Mouse (Mus musculus) splenic B cell, adult 2 months (primary cell): ENCODE data around the gene Vsig1.

Source experiments
- DNase-seq: peaks from one replicate; pipeline ENCODE4 v3.0.0-alpha.2; 2011; ENCODE audit warnings: low read depth, low spot score
- H3K27me3 ChIP-seq: 2 replicates; pipeline ENCODE4 v1.6.1; 2012; ENCODE audit warnings: mild to moderate bottlenecking, low read length, moderate library complexity, mixed read lengths; ENCODE audit not compliant: control insufficient read depth, poor library complexity, insufficient read depth, severe bottlenecking
- H3K36me3 ChIP-seq: 2 replicates; pipeline ENCODE4 v1.6.1; 2012; ENCODE audit warnings: mild to moderate bottlenecking, low read length, moderate library complexity, mixed read lengths; ENCODE audit not compliant: control insufficient read depth, poor library complexity, insufficient read depth, severe bottlenecking

Vsig1 gene

DNA sequence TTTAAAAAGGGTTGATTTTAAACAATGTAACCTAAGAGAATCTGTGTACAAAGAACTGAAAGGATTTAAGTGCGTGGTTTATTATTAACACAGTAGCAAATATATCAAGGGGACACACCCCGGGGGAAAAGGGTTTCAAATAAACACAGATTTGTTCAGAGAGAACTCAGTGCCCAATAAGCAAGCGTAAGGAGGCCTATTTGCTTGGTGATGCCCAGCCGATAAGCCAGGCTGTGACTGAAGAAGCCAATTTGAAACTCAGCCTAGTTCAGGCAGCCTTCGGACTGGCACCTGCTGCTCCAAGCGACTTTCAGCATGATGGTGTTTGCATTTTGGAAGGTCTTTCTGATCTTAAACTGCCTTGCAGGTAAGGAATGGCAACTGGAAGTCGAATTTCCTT lies at the start of gene Vsig1:
Gene Vsig1, plus strand, starts transcription at position 249 of the 400 bp plus-strand sequence.
- DNase-seq: no peak
- H3K36me3 ChIP-seq: no peaks in the 10 kb centered on the region

GRCm38 (mm10) chrX:140862760-140863159 lies 44.6 kb upstream of the Vsig1 start:
- H3K27me3 ChIP-seq: no peaks in the 10 kb centered on the region

More for the DNA sequence above, at the start of gene Vsig1:
- H3K27me3 ChIP-seq: no peaks in the 10 kb centered on the region

DNA sequence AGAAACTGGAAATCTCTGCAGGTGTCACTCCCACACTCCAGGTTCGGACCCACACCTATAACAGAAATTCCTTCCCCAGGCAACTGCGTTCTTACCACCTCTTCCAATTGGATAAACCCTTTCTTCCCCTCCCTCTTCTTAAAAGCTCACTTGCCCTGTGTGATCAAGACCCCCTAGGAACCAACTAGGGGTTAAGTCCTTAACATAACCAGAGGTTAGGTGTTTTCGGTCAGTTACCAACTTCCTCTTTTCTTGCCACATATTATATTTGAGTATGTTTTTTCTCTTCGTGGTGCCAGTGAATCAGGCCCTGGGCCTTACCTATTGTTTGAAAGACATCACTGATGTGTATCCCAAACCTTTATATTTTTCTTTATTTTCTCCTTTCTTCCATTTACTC lies 44.0 kb upstream of the Vsig1 start:
- DNase-seq: no peak
- H3K27me3 ChIP-seq: no peaks in the 10 kb centered on the region
- H3K36me3 ChIP-seq: no peaks in the 10 kb centered on the region

More at GRCm38 (mm10) chrX:140862760-140863159, 44.6 kb upstream of the Vsig1 start:
- DNase-seq: no peak
- H3K36me3 ChIP-seq: no peaks in the 10 kb centered on the region

DNA sequence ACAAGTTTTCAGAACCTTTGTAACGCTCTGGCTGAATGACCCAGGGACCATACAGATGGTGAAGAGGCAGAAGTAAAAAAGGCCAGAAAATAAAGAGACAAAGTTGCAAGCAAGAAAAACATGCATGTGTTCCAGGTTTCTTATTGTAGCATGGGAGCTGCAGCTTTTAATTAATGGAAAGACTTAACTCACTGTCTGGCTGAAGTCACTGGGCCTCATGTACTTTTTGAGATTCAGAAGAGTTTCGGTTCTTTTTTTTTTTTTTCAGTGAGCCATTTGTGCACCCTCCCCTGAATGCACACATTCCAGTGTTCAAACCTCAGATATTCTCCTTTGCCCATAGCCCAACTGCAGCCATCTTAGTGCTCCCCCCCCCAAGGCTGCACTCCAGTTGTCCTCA lies 20.2 kb upstream of the Vsig1 start:
- H3K27me3 ChIP-seq: no peaks in the 10 kb centered on the region
- DNase-seq: no peak
- H3K36me3 ChIP-seq: no peaks in the 10 kb centered on the region

GRCm38 (mm10) chrX:140891796-140892195 lies 15.6 kb upstream of the Vsig1 start:
- Histone ChIP-seq H3K27me3 (no peaks in the 10 kb centered on the region), H3K36me3 (no peaks in the 10 kb centered on the region)
- no peak for DNase-seq

DNA sequence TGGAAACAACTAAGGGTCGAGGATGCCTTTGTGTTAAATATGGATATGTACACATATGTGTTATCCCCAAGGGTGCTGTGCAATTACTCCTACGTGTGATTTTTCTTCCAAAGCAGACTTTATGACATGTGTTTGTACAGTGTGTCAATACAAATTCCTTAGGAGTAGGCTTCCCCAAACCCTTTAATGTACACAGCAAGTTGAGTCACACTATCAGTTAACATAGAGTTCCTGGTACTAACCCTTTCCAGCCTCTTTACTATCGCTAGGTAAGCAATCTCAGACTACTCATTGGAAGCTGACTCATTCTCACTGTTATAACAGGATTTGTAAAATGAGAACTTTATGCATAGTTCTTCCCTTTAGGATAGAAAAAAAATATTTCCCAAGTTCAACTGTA lies 3.9 kb upstream of the Vsig1 start:
- Histone ChIP-seq H3K27me3 (no peaks in the 10 kb centered on the region), H3K36me3 (no peaks in the 10 kb centered on the region)
- no peak for DNase-seq

DNA sequence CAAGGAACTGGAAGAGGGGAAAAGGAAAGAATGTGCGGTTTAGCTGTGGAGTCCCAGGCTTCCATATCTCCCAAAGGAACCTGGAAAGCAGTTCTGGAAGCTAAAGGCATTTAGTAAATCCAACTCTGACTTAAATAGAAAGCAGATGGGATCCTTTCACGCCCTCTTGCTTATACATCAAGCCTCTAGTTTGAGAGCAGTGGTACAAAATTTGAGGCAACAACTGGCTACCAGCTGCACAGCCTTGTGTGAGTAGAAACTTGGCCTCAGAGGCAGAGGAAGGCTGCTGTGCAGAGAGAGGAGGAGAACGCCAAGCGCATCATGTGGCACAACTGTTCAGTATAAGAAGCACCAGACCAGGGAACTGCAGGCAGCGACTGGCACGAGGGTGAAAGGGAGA lies 13.9 kb downstream of the Vsig1 start:
- Histone ChIP-seq H3K36me3 (no peaks in the 10 kb centered on the region), H3K27me3 (no peaks in the 10 kb centered on the region)
- no peak for DNase-seq

DNA sequence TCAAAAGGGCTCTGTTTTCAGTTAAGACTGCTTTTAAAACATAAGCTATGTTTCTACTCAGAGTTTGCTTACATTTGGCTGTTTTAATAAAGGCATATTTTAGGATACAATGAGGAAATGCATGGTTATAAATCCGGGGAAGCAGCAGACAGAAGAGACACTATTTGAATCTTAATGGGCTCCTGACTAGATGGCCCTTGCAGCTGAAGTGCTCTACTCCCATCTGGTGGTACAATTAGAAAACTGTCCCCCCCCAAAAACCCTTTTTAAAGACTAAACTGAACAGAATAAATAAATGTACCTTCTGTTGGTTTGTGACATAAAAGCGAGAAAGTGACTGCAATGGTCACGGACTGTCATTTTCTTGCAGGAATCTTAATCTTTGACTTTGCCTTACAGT lies 24.7 kb downstream of the Vsig1 start:
- no peak for DNase-seq
- Histone ChIP-seq H3K36me3 (no peaks in the 10 kb centered on the region), H3K27me3 (no peaks in the 10 kb centered on the region)

GRCm38 (mm10) chrX:140933263-140933662 lies 25.9 kb downstream of the Vsig1 start:
- Histone ChIP-seq H3K27me3 (no peaks in the 10 kb centered on the region), H3K36me3 (no peaks in the 10 kb centered on the region)
- no peak for DNase-seq

DNA sequence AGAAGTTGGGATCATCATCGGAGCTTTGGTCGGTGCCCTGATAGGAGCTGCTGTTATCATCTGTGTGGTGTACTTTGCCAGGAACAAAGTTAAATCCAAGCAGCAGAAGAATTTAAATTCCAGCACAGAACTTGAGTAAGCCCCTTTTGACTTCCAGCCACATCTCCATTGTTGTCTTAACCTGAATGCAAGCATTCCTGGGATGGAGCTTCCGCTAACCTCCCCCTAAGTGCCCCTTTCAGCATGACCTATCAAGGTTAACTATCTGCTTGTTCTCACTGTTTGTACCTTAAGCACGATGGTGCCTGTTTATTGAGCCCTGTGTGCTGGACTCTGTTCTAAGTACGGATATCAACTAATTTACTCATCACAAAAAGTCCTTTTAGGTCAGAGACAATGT lies 28.9 kb downstream of the Vsig1 start:
- no peaks in the 10 kb centered on the region for H3K27me3 ChIP-seq
- no peak for DNase-seq
- H3K36me3 ChIP-seq: no peaks in the 10 kb centered on the region

DNA sequence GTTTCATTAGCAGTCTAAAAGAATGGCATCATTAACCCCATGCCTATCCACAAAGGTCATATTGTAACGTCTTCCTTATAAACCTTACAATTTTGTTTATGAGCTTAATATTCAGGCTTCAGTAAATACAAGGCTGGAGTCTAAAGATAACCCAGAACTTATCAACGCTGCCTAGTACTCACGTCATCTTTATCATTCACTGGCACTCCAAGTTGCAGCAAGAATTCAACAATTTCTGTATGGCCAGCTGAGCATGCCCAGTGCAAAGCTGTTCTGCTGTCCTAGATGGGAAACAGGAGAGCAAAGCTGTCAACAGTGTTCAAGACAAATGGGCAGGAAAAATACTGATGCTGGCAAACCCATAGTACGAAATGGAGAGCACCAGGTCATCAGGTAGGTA lies 46.2 kb downstream of the Vsig1 start:
- Histone ChIP-seq H3K36me3 (no peaks in the 10 kb centered on the region), H3K27me3 (no peaks in the 10 kb centered on the region)
- DNase-seq: no peak

DNA sequence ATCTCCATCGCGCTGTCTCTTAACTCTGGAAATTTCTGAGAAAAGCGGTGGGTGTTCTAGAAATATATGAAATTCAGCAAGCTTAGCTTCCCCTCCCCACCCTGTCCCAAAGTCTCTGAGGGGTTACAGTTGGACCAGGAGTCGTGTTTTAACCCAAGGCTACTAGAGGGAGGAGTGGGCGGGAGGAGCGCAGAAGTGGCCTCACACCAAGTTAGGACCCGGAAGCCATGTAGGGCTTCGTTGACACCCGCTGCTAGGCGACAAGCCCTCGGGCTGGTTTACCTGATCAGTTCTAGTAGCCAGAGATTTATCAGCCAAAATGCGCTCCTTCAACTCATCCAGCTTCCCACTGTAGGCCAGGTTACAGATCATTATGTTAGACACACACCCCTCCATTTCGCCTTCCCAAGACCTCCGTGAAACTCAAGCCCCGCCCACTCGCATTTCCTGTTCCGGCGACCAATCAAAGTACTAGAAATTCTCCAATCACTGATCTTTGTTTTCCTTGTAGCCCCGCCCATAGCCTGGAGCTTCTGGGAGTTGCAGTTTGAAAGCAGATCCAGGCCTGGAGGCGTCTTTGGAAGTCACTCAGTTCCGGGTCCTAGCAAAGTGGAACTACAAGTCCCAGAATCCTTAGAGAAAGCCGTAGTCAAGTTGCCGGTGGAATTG lies 49.0 kb downstream of the Vsig1 start, which contains the start of the genes Psmd10 and Atg4a:
Gene Psmd10, minus strand, starts transcription at position 457 of the 669 bp plus-strand sequence.
Gene Atg4a, plus strand, starts transcription at position 636 of the 669 bp plus-strand sequence.
- no peaks in the 10 kb centered on the region for H3K27me3 ChIP-seq
- DNase-seq: peak; percentile 94

DNA sequence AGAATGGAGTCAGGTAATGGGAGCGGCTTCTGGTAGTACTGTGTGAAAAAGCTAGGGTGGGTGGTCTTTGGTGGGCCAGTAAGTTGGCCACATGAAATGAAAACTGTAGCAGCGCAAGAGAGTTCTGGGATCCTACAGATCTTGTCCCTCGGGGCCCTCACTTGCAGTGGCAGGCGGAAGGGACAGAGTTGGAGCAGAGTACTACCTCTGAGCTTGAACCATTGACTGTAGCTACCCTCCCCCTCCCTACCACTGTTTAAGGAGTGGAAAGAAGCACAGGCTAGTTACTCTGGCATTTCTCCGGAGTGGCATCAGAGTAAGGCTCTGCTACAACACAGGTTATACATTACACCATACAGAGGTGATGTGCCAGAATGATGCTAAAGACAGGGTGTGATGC lies 49.6 kb downstream of the Vsig1 start:
- DNase-seq: no peak

More for the DNA sequence above, 49.0 kb downstream of the Vsig1 start, which contains the start of the genes Psmd10 and Atg4a:
- H3K36me3 ChIP-seq: no peaks in the 10 kb centered on the region

DNA sequence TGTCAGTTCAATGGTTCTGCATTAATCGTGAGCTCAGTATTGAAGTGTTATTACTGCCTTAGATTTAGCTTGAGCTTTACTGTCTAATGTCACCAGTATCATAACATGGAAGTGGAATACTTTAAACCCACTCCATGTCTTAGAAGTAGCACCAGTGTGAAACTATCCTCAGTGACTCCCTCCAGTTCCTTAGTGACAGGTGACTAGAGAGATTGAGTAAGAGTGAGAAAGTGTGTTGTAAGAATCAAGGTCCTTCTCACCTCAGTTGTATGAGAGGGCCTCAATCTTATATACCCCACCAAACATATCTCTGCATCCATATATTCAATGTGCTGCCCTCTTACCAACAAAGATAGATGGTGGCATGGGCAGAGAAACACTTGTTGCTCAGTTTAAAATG lies 71.5 kb downstream of the Vsig1 start:
- no peaks in the 10 kb centered on the region for H3K27me3 ChIP-seq
- H3K36me3 ChIP-seq: no peaks in the 10 kb centered on the region
- no peak for DNase-seq

More for the DNA sequence above, 49.6 kb downstream of the Vsig1 start:
- Histone ChIP-seq H3K27me3 (no peaks in the 10 kb centered on the region), H3K36me3 (no peaks in the 10 kb centered on the region)

DNA sequence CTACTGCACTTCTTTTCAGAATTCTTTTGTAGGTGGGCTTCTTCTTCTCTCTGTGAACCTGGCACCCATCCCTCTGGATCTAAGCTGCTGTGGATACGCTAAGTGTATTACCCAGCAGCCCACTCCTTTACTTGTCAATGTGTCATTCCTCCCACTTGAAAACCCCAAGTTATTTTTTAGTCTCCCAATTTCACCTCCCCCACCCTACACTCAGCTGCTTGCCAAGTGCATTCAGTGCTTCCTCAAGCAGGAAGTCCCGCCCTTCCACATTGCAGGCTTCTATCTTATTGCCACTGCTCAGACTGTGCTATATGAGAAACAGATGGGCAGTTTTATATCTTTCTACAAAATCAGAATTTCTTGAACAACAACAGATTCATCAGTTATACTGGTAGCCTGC lies 72.1 kb downstream of the Vsig1 start:
- no peak for DNase-seq
- Histone ChIP-seq H3K36me3 (no peaks in the 10 kb centered on the region), H3K27me3 (no peaks in the 10 kb centered on the region)

DNA sequence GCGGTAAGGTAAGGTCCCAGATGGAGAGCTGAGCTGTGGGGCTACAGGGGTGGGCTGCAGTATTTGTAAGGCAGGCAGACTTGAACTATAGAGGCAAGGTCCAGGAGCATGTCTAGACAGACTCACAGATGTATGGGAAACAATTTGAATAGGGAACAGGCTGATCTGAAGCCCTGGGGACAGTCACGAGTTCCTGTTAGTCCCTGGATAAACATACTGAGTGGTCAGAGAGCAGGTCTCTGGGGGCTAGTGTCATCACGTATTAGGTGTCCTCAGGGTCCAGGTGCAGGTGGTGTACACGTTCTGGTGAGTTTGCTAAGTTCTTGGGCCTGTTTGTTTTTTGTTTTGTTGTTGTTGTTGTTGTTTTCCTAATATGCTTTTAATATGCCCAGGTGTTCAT lies 72.8 kb downstream of the Vsig1 start:
- Histone ChIP-seq H3K36me3 (no peaks in the 10 kb centered on the region), H3K27me3 (no peaks in the 10 kb centered on the region)
- DNase-seq: no peak
